ENCODE assay signal across 9 mouse cellular contexts in the genomic region with DNA sequence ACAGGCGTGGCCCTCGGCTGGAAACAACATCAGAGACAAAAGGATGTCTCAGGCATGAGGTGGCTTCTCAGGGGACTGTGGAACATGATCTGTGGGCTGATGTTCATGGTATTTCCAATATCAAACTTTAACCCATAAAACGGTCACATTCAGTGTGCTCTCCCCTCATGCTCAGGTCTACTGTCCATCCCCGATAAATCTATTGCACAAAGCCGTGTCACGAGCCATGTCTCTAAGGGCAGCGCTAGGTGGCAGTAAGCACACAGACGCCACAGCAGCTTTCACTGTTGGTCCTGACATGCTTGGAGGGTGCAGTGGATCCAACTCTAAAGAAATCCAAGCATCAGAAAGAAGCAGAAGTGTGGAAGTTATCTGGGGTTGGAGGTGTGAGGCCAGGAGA. TPM values are rescaled to one million over a fixed set of nuclear protein-coding genes. Genes with fewer than 3 reads are reported as not detected.
DNase-seq lines count a peak whose midpoint lies in the region; ATAC-seq lines count a peak whose summit lies in the region.
"Had no signal": no experiment of that assay in that cellular context is flagged by ENCODE, and none has a peak within 500 bp of the region (broad histone marks: within the 10 kb centered on the region; RNA-seq: fewer than 3 reads in every experiment).

No protein-coding gene starts in this region.

- H3K9me3 ChIP-seq in liver, embryonic 11.5 days (ENCODE audit: control insufficient read depth, low read length) = no peaks in the 10 kb centered on the region
- no peaks in the 10 kb centered on the region for H3K9me3 ChIP-seq in neural tube, embryonic 14.5 days (ENCODE audit: control insufficient read depth, low read length)
- H3K9me3 ChIP-seq: limb, embryonic 12.5 days had no signal

- ATAC-seq in liver, embryonic 11.5 days (replicated peaks; ENCODE audit: low FRiP score) = no peak; the same call in 1 of the 2 replicates
- ATAC-seq in inflammation-experienced regulatory T-cells, adult 6 months = peak; percentile 32
- peak; percentile 62 for ATAC-seq in neural tube, embryonic 14.5 days (ENCODE audit: low read depth)

- WGBS in liver, embryonic 11.5 days = 39% methylated on average over 8 of the region's 8 CpGs
- WGBS in neural tube, embryonic 14.5 days = 38% methylated on average over 8 of the region's 8 CpGs

- no peak overlapping the region for H3K4me2 ChIP-seq in liver, embryonic 11.5 days
- no peak overlapping the region for H3K4me2 ChIP-seq in neural tube, embryonic 14.5 days (ENCODE audit: low read depth, low read length)
- H3K4me2 ChIP-seq: limb, embryonic 12.5 days had no signal

- peak; percentile 38 for DNase-seq in liver
- no peak for DNase-seq in liver, embryonic 11.5 days (ENCODE audit: low spot score)
- peak; percentile 58 for DNase-seq in adrenal gland, postnatal 10 days
- DNase-seq in embryo, embryonic 9.5 days (ENCODE audit: extremely low spot score) = peak; percentile 43
- peak; percentile 37 to 51 for DNase-seq in lung, adult 18-20 months
- DNase-seq in urinary bladder, adult 2 months (ENCODE audit: low spot score) = no peak

- H3K9ac ChIP-seq in liver, embryonic 11.5 days (ENCODE audit: low read depth, low read length) = no peak overlapping the region
- H3K9ac ChIP-seq in neural tube, embryonic 14.5 days (replicated peaks; ENCODE audit: low read depth, low read length) = no peak overlapping the region
- H3K9ac ChIP-seq: limb, embryonic 12.5 days had no signal

- no peak overlapping the region for H3K4me3 ChIP-seq in liver, embryonic 11.5 days (ENCODE audit: low read depth, low read length)
- H3K4me3 ChIP-seq in neural tube, embryonic 14.5 days (ENCODE audit: low read depth, low read length) = no peak overlapping the region
- H3K4me3 ChIP-seq: limb, embryonic 12.5 days had no signal

- no peaks in the 10 kb centered on the region for H3K4me1 ChIP-seq in liver, embryonic 11.5 days (replicated peaks; ENCODE audit: control insufficient read depth, insufficient read depth, low read length)
- no peaks in the 10 kb centered on the region for H3K4me1 ChIP-seq in neural tube, embryonic 14.5 days (ENCODE audit: control insufficient read depth, insufficient read depth, low read length)

- no peak overlapping the region for H3K27ac ChIP-seq in liver, embryonic 11.5 days (ENCODE audit: low read depth, low read length)
- H3K27ac ChIP-seq in neural tube, embryonic 14.5 days (ENCODE audit: low read depth, low read length) = no peak overlapping the region
- H3K27ac ChIP-seq: limb, embryonic 12.5 days had no signal

- no peaks in the 10 kb centered on the region; the same call in 1 of the 2 replicates for H3K36me3 ChIP-seq in liver, embryonic 11.5 days (ENCODE audit: control insufficient read depth, insufficient read depth, low read length)
- peaks cover 9% of the 10 kb centered on the region; the same call in 1 of the 2 replicates for H3K36me3 ChIP-seq in neural tube, embryonic 14.5 days (ENCODE audit: control insufficient read depth, insufficient read depth, low read length)

- H3K27me3 ChIP-seq in liver, embryonic 11.5 days (replicated peaks; ENCODE audit: control insufficient read depth, insufficient read depth, low read length) = no peaks in the 10 kb centered on the region
- no peaks in the 10 kb centered on the region for H3K27me3 ChIP-seq in neural tube, embryonic 14.5 days (ENCODE audit: control insufficient read depth, insufficient read depth, low read length)
- H3K27me3 ChIP-seq: limb, embryonic 12.5 days had no signal

RNA-seq across cellular contexts. Expression of a gene that starts 46.1 kb away (rescaled TPM):
- 15.4 and 16.9 TPM in 2 replicates for polyA plus RNA-seq in liver, embryonic 11.5 days (2014; fragmentation: Nextera tagmentation; extraction: Ambion mirVana)
- total RNA-seq in adrenal gland, postnatal 10 days (2021) = 10 to 100 TPM; 50.7 to 58.8 TPM
- 10 to 100 TPM; 13.5 to 24.3 (median 19.2) TPM for polyA plus RNA-seq in inflammation-experienced regulatory T-cells, adult 6 months (2017; shearing (Covaris generic))
- polyA plus RNA-seq in neural tube, embryonic 14.5 days (2014; fragmentation: Nextera tagmentation; extraction: Ambion mirVana) = 48.1 and 53.1 TPM in 2 replicates
- 73.2 and 79.4 TPM in 2 replicates for polyA plus RNA-seq in urinary bladder, adult 2 months (2012; rRNA removed)

Comparison
In these comparisons a context has a peak if more than half of its experiments do, and no peak if none do; other contexts are left out.
1. DNase-seq: peak in liver (single experiment), adrenal gland, postnatal 10 days (single experiment), embryo, embryonic 9.5 days (single experiment) and lung, adult 18-20 months (2 of 2); none in liver, embryonic 11.5 days (single experiment) and urinary bladder, adult 2 months (single experiment).